Mouse (Mus musculus): ENCODE results near the gene Olfr586.

Gene Olfr586

DNA sequence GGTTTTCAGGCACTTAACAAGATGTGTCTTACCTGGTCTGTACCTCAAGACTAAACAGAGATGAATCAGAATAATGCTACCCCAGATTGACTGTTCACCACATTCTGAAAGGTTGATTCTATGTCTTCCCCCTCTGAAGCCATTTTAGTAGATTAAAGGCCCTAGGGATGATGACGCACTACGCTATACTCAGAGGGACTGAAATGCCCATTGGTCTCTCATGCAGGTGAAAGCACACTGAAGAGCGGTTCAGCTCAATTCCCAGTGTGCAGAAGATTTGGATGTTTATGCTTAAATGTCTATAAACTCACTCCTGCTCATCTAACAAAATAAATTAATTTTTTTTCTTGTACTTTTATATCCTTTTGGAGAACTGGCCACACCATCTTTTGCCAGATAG lies at the start of gene Olfr586:
Olfr586 (minus strand) TSS at position 101 of the 400 bp plus-strand sequence.
- no peak for DNase-seq

DNA sequence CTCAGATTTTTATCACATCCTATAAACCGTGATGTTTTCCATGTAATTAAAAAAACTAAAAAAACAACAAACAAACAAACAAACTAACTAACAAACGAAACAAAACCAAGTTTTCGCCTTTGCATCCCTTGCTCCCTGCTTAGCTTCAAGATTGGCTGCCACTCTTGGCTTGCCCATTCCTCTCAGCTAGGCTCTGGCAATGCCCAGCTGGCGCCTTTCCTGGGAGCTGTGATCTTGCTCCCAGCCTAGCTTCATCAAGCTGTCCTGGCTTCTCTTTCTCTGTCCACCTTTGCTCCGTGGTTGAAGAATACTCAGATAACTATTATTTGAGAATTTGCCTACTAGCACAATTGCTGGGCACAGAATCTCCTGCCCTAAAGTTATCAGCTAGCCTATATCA lies 44.3 kb upstream of the Olfr586 start:
- no peak for DNase-seq

DNA sequence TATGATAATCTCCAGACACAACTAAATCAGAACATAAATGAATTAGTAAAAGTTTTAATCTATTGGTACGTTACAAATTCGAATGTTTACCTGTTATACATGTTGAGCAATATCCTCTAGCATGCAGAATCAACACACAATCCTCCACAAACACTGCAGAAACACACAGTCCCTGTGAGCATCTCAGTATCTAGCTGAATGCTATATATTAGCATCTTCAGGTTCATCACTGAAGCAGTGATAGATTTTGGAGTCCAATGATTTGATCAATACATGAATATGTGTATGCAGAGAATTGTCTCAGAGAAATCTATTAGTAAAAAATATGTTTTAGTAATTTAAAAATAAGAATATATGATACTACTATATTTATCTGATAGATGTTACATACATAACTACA lies 30.8 kb upstream of the Olfr586 start, which contains the start of gene Olfr589:
Olfr589 (minus strand) TSS at position 101 of the 400 bp plus-strand sequence.
- no peak for DNase-seq

DNA sequence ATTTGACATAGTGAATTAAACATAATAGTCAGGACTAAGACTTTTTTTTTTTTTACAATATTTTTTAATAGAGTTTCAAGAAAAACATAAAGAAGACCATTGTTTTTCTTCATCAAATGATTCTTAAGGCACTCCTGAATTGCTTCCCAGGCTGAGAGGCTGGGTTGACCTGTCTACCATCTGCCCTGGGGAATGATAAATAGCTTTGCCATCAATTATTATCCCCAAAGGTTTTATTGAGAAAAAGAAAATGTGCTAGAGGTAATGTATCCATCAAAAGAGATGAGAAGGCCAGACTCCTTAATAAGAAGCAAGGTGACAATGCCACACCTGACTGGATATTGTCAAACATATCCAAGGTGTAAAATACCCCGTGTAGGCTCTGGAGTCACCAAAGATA lies 15.1 kb upstream of the Olfr586 start, which contains the start of gene Olfr588-ps1:
Olfr588-ps1 (plus strand) TSS at position 301 of the 400 bp plus-strand sequence.
- no peak for DNase-seq

DNA sequence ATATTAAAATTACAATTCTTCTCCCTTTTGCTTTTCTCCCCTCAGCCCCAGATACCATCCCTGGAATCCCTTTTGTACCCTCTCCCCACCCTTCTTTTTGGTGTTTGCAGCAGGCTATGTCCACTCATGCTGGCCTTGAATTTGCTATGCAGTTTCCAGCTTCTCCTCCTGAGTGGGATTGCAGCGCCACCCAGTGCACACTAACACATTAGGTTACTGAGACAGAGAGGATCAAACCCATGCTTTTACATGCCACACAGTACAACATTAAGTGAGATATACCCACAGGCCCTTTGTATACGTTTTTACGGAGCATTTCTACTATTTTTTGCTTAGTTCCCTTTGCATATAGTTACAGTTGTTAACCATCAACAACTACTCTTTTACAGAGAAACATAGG lies 6.0 kb downstream of the Olfr586 start:
- DNase-seq, result no peak

DNA sequence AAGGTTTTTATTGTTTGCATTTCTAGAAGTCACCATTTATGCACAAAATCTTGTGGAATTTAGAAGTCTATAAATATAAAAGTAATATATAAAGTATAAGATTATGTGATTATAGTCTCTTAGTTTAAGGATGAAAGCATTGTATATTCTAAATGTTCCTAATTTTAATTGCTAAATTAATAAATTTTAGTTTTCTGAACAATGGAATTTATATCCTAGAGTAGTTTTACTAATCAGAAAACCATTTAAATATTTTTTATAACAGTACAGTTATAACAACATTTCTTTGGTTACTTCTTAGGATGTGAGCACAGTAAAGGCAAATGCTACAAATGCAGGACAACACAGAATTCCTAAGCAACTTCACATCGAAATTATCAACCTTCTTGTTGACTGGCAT lies 28.0 kb downstream of the Olfr586 start, which contains the start of gene Olfr585:
Olfr585 (plus strand) TSS at position 301 of the 400 bp plus-strand sequence.
- no peak for DNase-seq

DNA sequence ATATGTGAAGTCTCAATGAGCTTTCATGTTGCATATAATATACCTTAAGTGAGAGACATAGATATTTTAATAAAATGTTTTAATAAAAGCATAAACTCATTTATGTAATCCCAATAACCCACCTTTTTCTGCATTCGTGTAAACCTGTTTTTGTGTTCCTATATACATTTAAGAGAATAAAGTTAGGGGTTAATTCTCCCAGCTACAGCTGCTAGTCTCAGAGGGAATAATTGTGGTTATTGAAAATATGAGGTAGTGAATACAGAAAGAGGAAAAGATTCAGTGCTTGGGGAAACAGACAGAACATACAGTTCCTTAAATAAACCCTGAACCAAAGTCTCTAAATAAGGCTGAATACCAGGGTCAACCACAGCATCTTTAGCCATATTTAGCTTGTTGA lies 43.9 kb downstream of the Olfr586 start, which contains the start of gene Olfr584:
Olfr584 (plus strand) TSS at position 301 of the 400 bp plus-strand sequence.
- no peak for DNase-seq
